Mouse (Mus musculus): ENCODE measurements at regions not wholly inside any gene's neighbourhood (a gene's known extent, or its start where the extent isn't known, plus 50 kb on each side); places are given as distances from the start of the nearest gene placed in this dataset.

DNA sequence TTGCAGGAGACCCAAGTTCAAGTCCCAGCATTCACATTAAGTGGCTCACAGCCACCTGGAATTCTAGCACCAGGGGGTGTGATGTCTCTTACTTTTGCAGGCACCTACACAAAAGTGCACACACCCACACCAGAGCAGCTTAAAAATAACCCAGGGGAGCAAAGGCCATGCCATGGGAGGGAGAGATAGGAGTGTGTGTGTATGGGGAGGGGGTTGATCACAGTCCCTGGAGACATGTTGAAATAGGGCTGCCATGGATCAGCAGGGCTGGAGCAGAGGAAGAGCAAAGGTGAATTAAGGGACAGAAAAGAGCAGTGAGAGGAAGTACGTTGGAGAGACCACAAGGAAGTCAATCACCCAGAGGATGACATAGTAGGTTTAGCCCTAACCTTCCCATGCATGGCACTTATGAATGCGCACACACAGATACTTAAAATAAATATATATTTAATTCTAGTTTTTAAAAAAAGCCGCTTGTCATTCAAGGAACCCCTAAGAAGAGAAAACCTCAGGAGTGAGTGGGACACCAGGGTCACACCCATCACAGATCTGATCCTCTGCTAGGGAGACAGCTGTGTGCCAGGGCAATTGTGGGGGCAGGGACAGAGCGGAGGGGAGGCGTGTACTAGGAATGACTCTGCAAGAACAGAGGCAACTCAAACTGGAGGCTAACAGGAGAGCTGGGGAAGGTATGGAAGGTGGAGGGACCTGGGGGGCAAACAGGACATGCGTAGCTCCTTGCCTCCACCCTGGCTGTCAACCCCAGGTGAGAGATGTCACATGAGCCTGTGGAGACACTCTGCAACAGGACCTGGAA is 189.5 kb upstream of the Rybp start:
- no peak for DNase-seq (ENCODE audit: low read depth, low spot score)

DNA sequence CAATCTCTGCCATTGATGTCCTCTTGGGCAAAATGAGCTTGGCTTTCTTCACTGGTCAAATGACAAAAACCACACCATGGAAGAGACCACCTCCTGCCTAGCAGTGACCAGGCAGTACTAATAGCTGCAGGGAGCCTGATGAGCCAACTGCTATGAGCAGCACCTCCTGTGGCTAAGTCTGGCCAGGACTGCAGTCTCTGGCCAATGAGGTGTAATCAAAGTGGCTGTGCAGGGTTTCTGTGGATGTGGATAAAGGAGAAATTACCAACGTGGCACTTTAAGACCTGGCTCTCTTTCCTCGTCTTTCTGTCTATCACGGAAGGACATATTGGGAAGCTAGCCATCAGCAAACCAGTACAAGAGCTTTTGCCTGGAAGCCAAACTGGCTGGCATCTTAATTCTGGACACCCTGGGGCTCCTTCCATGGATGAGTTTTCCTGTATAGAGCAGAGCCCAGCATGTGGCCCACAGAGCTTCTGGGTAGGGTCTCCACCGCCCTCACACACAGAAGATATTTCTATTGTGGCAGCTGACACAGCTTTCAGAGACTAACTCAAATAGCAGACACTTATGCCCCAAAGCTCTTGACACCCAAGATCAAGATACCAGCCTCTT is 188.2 kb upstream of the Rybp start:
- no peak for DNase-seq (ENCODE audit: low read depth, low spot score)

DNA sequence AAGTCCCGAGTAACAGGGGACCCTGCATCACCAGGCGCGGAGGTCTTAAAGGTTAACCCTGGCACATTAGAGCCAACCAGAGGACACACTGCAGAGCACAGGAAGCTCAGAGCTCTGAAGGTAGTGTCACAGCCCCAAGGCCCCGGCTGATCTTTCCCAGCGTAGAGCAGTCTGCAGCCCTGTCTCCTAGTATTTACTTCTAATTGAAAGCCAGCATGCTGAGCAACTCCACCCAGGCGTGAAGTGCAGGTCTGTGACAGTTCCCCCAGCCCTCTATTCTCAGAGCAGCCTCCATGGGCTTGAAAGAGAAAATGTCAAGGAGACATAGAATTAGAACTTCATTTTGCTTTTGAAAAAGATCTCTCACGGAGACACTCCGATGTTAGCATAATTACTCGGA is 187.0 kb upstream of the Rybp start:
- DNase-seq (ENCODE audit: low read depth, low spot score) = no peak

DNA sequence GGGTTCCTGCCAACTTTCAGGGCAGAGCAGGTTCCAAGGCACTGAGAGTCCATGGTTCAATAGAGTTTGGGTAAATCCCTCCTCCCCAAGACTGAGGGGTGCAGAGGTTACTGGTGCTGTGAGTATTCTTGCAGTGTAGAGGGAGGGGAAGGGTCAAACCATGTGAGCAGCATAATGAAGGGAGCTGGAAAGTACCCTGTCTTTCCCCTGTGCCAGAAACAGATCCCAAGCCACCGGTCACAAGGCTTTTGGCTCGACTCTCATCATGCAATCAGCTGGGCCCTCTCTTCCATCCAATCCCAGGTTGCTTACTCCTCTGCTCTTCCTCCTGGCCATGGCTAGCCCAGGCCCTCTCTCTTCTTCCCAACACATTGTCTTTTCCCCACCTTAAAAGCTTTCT is 182.8 kb upstream of the Rybp start:
- DNase-seq (ENCODE audit: low read depth, low spot score) = no peak

DNA sequence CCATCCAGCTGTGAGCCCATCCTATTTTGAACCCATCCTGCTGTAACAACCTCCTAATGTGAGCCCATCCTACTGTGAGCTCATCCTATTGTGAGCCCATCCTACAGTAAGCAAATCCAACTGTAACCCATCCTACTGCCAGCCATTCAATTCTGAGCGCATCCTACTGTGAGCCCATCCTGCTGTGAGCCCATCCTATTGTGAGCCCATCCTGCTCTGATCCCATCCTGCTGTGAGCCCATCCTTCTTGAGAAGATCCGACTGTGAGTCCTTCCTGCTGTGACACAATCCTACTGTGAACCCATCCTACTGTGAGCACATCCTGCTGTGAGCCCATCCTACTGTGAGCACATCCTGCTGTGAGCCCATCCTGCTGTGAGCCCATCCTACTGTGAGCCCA is 175.5 kb upstream of the Rybp start:
- DNase-seq (ENCODE audit: low read depth, low spot score) = no peak

DNA sequence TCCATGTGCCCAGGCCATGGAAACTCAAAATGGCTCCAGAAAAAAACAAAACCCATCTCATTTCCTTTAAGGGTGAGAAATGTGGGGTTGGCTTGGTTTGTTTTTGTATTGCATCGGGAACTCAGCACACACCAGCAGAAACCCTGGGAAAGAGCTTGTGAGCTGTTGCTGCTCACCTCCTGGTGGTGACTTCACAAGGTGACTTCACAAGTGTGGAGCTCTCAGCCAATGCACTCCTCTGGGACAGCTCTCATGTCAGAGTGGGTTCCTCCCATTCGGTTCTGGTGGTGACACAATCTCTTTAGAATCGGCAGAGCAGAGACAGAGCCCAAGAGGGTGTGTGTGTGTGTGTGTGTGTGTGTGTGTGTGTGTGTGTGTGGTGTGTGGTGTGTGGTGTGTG is 166.1 kb upstream of the Rybp start:
- no peak for DNase-seq (ENCODE audit: low read depth, low spot score)

DNA sequence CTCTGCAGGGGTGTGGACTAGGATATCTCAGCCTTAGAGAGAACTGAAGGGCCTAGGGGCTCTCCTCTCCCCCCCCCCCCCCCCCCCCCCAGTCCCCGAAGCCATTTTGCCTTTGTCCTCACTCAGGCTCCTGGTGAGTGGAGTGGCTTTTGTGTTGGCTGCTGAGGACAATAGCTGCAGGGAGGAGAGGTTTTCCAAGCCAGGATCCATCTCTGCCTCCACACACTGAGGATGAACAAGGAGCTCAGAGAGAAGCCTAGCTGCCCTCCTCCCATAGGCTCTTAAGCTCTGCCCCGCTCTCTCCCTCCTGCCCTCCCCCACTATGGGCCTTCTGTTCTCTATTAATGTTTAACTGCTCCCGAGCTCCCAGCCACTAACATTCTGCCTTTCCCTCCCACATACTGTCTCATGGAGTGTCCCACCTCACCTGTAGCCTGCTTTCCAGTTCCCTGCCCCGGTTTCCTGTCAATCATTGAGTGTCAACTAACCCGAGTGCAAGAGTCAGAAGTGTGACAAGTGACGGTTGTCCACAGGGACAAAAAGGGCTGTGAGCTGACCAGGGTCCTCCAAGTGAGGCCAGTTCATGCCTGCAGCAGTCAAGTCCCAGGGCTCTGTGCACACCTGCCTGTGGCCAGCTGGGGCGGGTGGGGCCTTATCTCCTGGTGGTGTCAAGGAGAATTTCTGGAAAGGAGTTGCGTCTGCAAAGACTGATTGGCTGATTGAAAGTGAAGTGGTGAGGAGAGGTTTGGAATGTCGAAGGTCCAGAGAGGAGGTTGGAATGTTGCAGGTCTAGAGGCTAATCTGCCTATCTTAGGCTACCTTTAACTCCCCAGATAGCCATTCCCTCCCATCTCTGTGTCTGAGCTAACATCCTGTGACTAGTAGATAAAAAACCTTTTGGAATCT is 165.1 kb upstream of the Rybp start:
- DNase-seq (ENCODE audit: low read depth, low spot score) = no peak

DNA sequence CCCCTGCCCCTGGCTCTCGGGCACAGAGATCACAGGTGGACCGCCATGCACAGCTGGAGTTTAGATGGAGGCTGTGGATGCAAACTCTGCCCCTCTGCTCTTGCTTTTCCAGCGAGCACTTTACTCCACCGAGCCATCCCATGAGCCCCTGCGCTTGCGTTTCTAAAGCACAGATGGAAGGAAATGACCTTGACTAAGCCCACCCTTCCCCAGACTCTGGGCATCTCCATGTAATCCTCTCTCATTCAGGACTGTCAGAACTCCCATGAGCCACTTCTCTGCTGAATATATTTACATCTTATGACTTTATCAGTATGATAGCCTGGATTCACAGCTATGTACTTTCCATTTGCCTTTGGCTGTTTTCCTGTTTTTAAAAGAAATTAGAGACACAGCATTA is 162.8 kb upstream of the Rybp start:
- DNase-seq (ENCODE audit: low read depth, low spot score) = no peak

DNA sequence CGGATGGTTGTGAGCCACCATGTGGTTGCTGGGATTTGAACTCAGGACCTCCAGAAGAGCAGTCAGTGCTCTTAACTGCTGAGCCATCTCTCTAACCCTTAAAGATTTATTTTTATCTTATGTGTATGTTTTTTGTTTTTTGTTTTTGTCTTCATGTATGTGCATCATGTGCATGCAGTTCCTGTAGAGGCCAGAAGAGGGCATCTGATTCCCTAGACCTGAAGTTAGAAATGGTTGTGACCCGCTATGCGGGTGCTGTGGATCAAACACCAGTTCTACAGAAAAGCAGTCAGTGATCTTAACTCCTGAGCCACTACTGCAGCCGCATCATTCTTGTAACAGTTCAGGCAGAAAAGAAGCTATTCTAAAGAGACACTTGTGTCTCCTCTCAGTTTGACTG is 161.8 kb upstream of the Rybp start:
- DNase-seq (ENCODE audit: low read depth, low spot score) = no peak

DNA sequence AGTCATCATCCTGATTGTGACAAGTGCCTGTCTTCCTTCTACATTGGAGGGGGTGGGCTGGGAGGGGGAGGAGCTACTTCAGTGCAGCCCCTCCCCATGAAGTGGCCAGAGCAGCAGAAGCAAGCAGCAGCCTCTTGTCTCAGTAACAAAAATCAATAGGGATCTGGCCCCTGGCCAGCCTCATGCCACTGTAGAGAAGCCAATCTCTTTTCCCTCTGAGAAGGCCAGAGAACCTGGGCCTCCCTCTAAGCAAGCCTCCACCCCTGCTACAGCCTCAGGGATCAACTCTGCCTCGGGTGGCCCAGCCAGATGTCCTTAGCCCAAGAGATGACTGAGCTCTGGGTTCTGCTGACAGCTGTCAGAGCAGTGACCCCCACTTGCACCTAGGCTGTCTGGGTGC is 159.9 kb upstream of the Rybp start:
- DNase-seq (ENCODE audit: low read depth, low spot score) = no peak

DNA sequence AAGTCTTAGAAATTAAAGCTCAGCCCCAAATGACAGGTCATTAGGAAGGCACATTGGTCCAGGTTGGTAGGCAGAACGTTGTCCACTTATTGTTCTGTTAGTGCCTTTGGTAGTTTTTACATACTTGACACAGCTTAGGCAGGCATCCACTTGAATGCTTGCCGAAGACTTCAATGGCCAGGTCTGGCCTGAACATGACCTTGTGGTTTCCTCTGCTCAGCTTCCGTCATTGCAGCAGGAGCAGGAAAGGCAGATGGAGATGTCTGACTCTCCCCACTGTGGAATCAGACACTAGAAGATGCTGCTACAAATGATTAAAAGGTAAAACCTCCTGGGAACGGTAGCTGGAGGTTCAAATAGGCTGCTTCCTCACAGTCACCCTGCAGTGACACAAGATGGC is 159.5 kb upstream of the Rybp start:
- no peak for DNase-seq (ENCODE audit: low read depth, low spot score)

DNA sequence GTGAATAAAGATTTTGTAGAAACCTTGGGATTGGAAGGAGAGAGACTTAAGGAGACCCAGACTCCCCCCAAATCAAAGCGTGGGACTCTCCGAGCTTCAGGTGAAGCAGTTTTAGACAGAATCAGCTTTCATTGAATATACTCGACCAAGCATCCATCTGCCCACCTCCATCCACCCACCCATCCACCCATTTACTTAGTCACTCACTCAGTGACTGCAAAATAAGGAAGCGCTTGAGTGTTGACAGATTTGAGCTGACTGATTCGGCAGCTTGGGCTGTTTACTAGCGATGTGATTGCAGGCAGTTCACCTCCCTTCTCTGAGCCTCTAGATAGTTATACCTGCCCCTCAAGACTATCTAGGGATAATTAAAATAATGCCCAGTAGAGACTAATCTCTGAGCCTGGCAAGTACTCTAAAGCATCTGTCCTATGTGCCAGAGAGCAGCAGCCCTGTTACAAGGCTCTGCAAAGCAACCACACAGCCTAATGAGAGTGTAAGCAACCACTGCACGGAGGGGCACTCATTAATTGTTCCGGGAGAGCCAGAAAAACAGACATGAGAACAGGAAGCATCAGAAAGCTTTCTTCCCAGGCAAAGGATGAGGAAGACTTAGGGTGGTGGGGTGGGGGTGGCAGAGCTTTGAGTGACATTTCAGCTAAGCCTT is 151.9 kb upstream of the Rybp start:
- DNase-seq (ENCODE audit: low read depth, low spot score) = no peak

DNA sequence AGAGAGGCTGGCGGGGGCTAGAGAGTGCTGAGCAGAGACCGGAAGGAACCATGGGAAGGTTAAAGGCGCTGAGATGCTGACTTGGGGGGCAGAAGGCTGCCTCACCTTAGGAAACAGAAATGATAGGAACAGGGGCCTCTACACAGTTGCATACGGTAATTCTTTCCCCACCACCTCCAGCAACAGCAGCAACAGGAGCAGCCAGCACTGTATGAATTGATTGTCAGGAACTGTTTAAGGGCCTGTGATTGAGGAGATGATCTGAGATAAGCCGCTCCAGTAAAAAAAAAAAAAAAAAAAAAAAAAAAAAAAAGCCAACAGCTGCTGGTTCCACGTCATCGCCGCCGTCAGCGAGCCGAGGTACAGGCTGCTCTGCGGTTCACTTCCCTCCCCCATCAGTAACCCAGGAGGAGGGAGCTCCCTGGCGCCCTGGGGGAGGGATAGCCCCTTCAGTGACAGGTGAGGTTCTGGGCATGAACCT is 151.3 kb upstream of the Rybp start:
- DNase-seq (ENCODE audit: low read depth, low spot score) = peak; percentile 56

DNA sequence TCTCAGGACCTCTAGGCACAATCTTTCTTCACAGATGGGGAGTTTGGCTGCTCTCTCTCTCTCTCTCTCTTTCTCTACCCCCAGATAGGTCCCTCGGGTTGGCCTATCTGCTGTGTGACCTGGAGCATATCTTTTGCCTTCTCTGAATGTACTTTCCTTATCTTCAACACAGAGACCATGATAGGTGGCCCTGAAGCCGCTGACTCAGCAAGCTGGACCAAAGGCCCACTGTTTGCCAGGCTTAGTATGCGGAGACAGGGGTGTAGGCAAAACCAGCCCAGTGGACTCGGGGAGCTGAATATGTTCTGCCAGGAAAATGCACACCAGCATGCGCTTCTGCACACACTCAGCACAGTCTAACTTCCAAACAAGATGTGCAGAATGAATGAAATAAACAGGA is 150.7 kb upstream of the Rybp start:
- no peak for DNase-seq (ENCODE audit: low read depth, low spot score)

DNA sequence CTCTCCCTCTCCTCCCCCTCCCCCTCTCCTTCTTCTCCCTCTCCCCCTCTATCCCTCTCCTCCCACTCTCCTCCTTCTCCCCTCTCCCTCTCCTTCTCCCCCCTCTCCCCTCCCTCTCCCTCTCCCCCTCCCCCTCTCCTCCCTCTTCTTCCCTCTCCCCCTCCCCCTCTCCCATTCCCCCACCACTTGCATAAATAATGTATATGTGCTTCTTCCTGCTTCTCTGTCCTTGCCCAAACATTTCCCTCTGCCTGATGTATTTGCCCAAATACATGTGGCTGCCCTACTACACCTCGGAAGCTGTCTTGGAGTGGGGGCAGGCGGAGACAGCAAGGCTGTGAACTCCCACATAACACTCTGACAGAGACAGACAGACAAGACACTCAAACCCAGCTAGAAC is 149.2 kb upstream of the Rybp start:
- DNase-seq (ENCODE audit: low read depth, low spot score) = no peak

DNA sequence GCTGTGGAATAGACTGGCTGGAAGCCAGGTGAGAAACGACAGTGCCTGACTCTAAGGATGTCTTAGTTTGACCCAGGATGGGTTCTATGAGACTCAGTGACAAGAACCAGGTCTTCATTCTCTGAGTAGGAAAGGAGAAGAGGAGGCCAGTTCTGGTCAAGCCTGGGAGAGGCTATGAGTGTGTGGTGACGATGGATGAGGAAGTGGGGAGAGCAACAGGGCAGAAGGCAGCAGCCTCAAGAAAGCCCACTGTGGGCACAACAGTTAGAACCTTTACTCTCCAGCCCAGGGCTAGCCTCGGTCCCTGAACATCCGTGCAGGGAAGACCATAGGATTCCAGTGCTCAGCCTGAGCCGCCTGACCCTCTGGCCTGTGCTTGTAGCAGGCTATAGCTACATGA is 147.9 kb upstream of the Rybp start:
- DNase-seq (ENCODE audit: low read depth, low spot score) = no peak

DNA sequence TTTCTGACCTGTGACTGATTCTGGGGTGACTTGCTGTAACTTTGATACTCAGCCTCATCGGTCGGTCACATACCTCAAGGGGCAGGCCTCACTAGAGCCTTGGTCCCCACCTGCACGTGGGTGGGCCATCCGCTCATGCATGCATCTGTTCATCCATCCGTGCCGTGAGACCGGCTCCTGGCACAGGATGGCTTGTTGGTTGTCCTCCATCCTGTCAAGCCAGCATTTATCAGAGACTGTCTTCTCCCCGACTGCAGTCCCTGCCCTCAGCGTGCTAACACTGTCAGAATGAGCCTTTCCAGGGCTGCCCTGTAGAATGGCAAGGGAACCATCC is 146.2 kb upstream of the Rybp start:
- DNase-seq (ENCODE audit: low read depth, low spot score) = no peak

DNA sequence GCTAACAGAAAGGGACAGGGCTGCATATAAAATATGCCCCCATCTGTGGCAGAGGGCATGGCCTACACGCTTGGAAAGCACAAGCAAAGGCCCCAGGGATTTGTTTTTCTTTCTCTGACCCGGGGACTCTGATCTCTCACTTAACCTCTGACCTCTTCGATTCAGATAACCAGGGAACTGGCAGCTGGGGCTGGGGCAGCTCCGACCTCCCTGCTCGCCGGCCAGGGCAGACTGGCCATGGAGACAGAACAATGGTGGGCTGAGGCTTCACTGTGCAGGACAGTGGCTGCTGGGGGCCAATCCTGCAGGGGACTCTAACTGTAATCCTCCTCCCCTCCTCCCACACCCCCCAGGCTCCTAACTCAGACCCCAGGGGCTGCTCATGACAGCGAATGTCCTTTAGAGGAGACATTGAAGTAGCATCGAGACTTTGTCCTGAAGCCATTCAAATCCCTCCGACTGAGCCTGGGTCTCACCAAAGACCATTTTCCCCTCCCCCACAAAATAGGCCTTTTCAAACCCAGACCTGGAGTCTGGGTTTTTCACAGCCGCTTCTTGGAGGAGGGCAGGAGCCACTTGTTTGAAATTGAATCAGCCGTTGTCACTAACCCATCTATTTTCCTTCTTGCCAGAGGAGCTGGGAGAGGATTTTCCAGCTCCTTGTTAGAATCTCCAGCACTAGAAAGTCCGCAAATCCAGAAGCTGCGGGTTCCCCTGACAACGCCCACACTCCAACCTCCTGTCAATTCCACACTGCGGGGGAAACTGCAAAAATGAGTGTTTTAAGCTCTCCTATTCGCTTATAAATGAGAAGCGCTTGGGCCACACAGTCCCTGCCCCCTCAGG is 145.6 kb upstream of the Rybp start:
- peak; percentile 77 for DNase-seq (ENCODE audit: low read depth, low spot score)

DNA sequence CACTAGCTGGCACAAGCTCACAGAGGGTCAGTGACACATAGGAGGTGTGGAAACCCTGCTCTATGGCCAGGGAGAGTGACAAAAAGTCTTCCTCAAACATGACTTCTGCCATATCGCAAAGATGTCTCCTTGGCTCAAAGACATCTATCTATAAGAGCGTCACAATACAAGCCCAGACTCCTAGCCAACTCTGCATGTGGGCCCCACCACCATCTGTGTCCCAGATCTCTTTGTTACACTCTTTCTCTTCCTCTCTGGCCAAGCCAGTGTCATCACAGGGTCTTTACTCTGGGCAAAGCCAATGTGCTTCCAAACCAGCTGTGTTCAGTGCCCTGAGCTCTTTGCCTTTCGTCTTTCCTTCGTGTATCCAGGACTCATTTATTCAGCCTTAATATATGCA is 143.0 kb upstream of the Rybp start:
- DNase-seq (ENCODE audit: low read depth, low spot score) = no peak

DNA sequence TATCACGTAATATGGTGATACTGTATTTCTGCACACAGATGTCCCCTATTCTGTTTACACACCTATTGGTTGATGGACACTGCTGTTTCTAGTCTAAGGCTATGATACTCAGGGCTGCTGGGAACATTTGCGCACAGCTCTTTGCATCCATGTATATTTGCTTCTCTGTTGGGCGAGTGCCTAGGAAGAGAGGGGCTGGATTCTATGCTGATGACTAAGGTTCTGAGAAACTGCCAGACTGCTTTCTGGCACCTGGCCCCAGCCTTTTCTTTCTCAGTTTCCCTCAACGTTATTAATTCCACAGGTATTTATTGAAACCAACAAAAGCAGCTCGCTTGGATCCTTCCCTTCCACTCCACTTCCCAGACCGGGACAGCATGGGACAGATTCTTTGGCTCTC is 142.2 kb upstream of the Rybp start:
- DNase-seq (ENCODE audit: low read depth, low spot score) = no peak

DNA sequence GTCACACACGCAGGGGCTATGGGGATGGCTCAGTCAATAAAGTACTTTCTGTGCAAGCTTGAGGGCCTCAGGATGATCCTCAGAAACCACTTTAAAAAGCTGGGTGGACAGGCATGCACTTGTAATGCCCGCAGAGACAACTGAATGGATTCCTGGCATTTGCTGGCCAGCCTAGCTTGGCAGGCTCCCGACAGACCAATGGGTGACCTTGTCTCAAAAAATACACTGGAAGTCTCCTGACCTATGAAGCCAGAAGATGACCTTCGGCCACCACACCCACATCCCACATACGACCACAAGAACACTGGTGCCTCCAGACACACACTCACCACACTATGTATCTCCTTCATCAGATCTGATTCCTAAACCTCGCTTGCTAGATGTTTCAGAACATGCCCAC is 141.5 kb upstream of the Rybp start:
- no peak for DNase-seq (ENCODE audit: low read depth, low spot score)

Measured in mesoderm, embryonic 11.5 days (tissue).